Mouse (Mus musculus): ENCODE measurements around the gene Maml1. TPM values are rescaled to one million over a fixed set of nuclear protein-coding genes. Genes with fewer than 3 reads are reported as not detected.

The Maml1 gene
- total and polyA plus RNA-seq, 3 experiments, result 6.1 to 44.8 (median 17.8) TPM

DNA sequence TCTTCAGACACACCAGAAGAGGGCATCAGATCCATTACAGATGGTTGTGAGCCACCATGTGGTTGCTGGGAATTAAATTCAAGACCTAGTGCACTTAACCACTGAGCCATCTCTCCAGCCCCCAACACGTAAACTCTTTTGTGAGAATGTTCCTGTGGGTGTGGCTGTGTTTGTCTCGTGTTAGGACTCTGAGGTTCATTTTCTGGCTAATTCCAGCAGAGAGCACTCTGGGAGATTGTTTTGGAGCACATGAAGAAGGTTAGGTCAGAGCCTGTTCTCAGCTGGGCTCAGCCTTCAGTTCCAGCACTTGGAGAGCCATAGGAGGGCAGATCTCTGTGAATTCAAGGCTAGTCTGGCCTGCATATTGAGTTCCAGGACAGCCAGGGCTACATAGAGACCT lies 72.3 kb downstream of the Maml1 start:
- no peak for ATAC-seq (ENCODE audit: extremely low read depth, insufficient number of reproducible peaks, low FRiP score, poor library complexity, severe bottlenecking)
- H3K36me3 ChIP-seq (replicated peaks), result peaks cover 61% of the 10 kb centered on the region
- H3K9me3 ChIP-seq (replicated peaks), result no peaks in the 10 kb centered on the region
- TF ChIP-seq GATA2 (IDR thresholded peaks at IDR 0.05; ENCODE audit: borderline replicate concordance, low read depth, low read length), result no peak
- TF ChIP-seq CTCF (IDR thresholded peaks at IDR 0.05; ENCODE audit: low read depth, low read length), result no peak
- no peak for TF ChIP-seq POLR2AphosphoS5 (IDR thresholded peaks at IDR 0.05; ENCODE audit: insufficient replicate concordance, low read depth, low read length)
- no peak for TF ChIP-seq GATA1 (IDR thresholded peaks at IDR 0.05; ENCODE audit: borderline replicate concordance, low read length)
- TF ChIP-seq TAL1 (conservative IDR thresholded peaks at IDR 0.05; ENCODE audit: low read depth, low read length), result no peak
- H3K4me3 ChIP-seq (ENCODE audit: low read depth, low read length), result no peak overlapping the region; the same call in 1 of the 2 replicates
- no peak for DNase-seq (ENCODE audit: low spot score)
- H3K27me3 ChIP-seq (ENCODE audit: insufficient read depth, low read length), result no peaks in the 10 kb centered on the region
- peaks cover 76% of the 10 kb centered on the region for H3K4me1 ChIP-seq (ENCODE audit: insufficient read depth, low read depth, low read length)

DNA sequence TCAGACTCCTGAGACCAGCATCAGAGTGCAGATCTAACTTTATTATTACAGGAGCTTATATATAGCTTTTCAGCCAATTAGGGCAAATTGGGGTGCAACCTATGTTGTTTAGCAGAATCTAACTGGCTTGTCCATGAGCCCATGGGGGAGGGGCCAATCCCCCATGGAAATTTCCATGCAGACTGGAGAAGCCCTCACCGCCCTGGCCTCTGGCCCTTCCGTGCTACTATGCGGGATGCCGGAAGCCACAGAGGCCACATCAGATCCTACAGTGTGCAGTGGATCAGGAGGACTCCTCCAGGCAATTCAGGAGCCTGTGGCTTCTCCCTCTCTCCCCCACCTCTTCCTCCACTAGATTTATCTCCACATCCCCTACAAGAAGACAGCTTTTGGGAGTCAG lies 74.3 kb downstream of the Maml1 start:
- TF ChIP-seq CTCF (IDR thresholded peaks at IDR 0.05; ENCODE audit: low read depth, low read length) (no peak), POLR2AphosphoS5 (IDR thresholded peaks at IDR 0.05; ENCODE audit: insufficient replicate concordance, low read depth, low read length) (no peak), TAL1 (conservative IDR thresholded peaks at IDR 0.05; ENCODE audit: low read depth, low read length) (no peak), GATA1 (IDR thresholded peaks at IDR 0.05; ENCODE audit: borderline replicate concordance, low read length) (no peak)
- peaks cover 64% of the 10 kb centered on the region for H3K36me3 ChIP-seq (replicated peaks)
- ATAC-seq (ENCODE audit: extremely low read depth, insufficient number of reproducible peaks, low FRiP score, poor library complexity, severe bottlenecking), result no peak
- no peaks in the 10 kb centered on the region for H3K9me3 ChIP-seq (replicated peaks)
- peak overlapping the region; percentile 24; the same call in 1 of the 2 replicates for H3K4me3 ChIP-seq (ENCODE audit: low read depth, low read length)
- no peaks in the 10 kb centered on the region for H3K27me3 ChIP-seq (ENCODE audit: insufficient read depth, low read length)
- no peak for DNase-seq (ENCODE audit: low spot score)
- H3K4me1 ChIP-seq (ENCODE audit: insufficient read depth, low read depth, low read length), result peaks cover 71% of the 10 kb centered on the region

DNA sequence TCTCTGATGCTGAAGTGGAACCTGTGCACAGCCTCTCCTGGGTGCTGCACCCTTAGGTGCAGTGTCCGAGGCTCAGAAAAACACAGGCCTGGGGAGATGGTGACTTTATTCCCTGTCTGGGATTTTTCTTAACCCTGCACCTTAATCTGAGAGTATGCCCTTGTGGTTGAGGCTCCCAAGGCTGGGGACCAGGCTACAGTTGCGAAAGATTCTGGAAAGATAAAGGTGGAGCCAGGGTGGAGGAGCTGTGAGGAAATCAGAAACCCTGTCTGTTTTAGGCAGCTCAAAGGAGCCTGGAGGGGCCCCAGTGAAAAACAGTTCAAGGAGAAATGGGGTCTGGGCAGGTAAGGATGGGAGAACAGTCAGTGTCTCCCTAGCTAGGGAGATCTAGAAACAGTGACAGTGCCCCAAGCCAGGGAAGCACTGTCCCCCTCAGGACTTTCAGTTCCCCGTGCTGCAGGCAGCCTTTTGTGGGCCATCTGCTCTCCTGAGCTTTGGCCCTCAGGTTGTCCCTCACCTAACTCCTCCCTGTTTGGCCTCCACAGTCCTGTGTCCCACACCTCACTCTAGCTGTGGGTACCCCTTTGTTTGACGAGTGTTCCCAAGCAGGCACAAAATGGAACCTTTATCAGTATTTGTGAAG lies 75.3 kb downstream of the Maml1 start:
- peaks cover 61% of the 10 kb centered on the region for H3K36me3 ChIP-seq (replicated peaks)
- TF ChIP-seq POLR2AphosphoS5 (IDR thresholded peaks at IDR 0.05; ENCODE audit: insufficient replicate concordance, low read depth, low read length), result no peak
- TF ChIP-seq CTCF (IDR thresholded peaks at IDR 0.05; ENCODE audit: low read depth, low read length), result no peak
- TF ChIP-seq GATA1 (IDR thresholded peaks at IDR 0.05; ENCODE audit: borderline replicate concordance, low read length), result no peak
- TF ChIP-seq GATA2 (IDR thresholded peaks at IDR 0.05; ENCODE audit: borderline replicate concordance, low read depth, low read length), result no peak
- TF ChIP-seq TAL1 (conservative IDR thresholded peaks at IDR 0.05; ENCODE audit: low read depth, low read length), result no peak
- no peak for DNase-seq (ENCODE audit: low spot score)
- H3K9me3 ChIP-seq (replicated peaks), result no peaks in the 10 kb centered on the region
- no peaks in the 10 kb centered on the region for H3K27me3 ChIP-seq (ENCODE audit: insufficient read depth, low read length)
- no peak overlapping the region for H3K4me3 ChIP-seq (ENCODE audit: low read depth, low read length)
- H3K4me1 ChIP-seq (ENCODE audit: insufficient read depth, low read depth, low read length), result peaks cover 76% of the 10 kb centered on the region
- no peak for ATAC-seq (ENCODE audit: extremely low read depth, insufficient number of reproducible peaks, low FRiP score, poor library complexity, severe bottlenecking)

DNA sequence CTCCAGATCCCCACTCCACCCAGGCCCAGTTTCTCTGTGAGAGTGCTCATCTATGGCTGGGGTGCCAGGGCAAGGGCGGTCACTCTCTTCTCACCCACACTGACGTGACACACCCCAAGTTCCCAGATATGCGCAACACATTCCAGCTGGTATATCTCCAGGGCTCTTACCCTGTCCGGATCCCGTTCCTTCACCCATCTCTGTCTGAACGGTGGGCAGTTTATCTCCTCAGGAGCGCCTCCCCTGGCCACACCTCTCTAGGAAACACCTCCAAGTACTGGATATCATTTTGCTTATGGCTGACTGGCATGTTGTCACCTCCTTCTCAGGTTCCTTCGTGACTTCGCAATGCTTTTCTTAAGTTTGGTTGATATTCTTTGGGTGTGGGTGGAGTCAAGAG lies 76.5 kb downstream of the Maml1 start:
- H3K9me3 ChIP-seq (replicated peaks), result no peaks in the 10 kb centered on the region
- DNase-seq (ENCODE audit: low spot score) (no peak), ATAC-seq (ENCODE audit: extremely low read depth, insufficient number of reproducible peaks, low FRiP score, poor library complexity, severe bottlenecking) (no peak)
- TF ChIP-seq TAL1 (conservative IDR thresholded peaks at IDR 0.05; ENCODE audit: low read depth, low read length) (no peak), GATA2 (IDR thresholded peaks at IDR 0.05; ENCODE audit: borderline replicate concordance, low read depth, low read length) (no peak)
- H3K36me3 ChIP-seq (replicated peaks), result peaks cover 51% of the 10 kb centered on the region
- peaks cover 83% of the 10 kb centered on the region for H3K4me1 ChIP-seq (ENCODE audit: insufficient read depth, low read depth, low read length)
- no peak overlapping the region for H3K4me3 ChIP-seq (ENCODE audit: low read depth, low read length)
- no peaks in the 10 kb centered on the region for H3K27me3 ChIP-seq (ENCODE audit: insufficient read depth, low read length)

DNA sequence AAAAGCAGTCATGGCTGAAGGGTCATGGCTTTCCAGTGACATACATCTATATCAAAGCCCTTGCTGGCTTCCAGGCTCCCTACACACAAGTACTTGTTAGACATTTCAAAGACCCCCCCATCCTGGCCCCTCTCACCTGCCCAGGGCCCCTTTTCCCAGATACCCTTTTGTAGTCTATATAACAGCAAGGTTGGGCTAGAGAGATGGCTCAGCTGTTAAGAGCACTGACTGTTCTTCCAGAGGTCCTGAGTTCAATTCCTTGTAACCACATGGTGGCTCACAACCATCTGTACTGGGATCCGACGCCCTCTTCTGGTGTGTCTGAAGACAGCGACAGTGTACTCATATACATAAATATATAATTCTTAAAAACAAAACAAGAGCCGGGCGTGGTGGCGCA lies 77.5 kb downstream of the Maml1 start:
- no peak for TF ChIP-seq GATA1 (IDR thresholded peaks at IDR 0.05; ENCODE audit: borderline replicate concordance, low read length)
- no peak for TF ChIP-seq POLR2AphosphoS5 (IDR thresholded peaks at IDR 0.05; ENCODE audit: insufficient replicate concordance, low read depth, low read length)
- no peak for TF ChIP-seq GATA2 (IDR thresholded peaks at IDR 0.05; ENCODE audit: borderline replicate concordance, low read depth, low read length)
- no peak for TF ChIP-seq CTCF (IDR thresholded peaks at IDR 0.05; ENCODE audit: low read depth, low read length)
- TF ChIP-seq TAL1 (conservative IDR thresholded peaks at IDR 0.05; ENCODE audit: low read depth, low read length), result no peak
- no peaks in the 10 kb centered on the region for H3K27me3 ChIP-seq (ENCODE audit: insufficient read depth, low read length)
- peaks cover 78% of the 10 kb centered on the region for H3K4me1 ChIP-seq (ENCODE audit: insufficient read depth, low read depth, low read length)
- ATAC-seq (ENCODE audit: extremely low read depth, insufficient number of reproducible peaks, low FRiP score, poor library complexity, severe bottlenecking) (no peak), DNase-seq (ENCODE audit: low spot score) (no peak)
- H3K36me3 ChIP-seq (replicated peaks), result peaks cover 44% of the 10 kb centered on the region
- no peaks in the 10 kb centered on the region for H3K9me3 ChIP-seq (replicated peaks)
- H3K4me3 ChIP-seq (ENCODE audit: low read depth, low read length), result no peak overlapping the region

DNA sequence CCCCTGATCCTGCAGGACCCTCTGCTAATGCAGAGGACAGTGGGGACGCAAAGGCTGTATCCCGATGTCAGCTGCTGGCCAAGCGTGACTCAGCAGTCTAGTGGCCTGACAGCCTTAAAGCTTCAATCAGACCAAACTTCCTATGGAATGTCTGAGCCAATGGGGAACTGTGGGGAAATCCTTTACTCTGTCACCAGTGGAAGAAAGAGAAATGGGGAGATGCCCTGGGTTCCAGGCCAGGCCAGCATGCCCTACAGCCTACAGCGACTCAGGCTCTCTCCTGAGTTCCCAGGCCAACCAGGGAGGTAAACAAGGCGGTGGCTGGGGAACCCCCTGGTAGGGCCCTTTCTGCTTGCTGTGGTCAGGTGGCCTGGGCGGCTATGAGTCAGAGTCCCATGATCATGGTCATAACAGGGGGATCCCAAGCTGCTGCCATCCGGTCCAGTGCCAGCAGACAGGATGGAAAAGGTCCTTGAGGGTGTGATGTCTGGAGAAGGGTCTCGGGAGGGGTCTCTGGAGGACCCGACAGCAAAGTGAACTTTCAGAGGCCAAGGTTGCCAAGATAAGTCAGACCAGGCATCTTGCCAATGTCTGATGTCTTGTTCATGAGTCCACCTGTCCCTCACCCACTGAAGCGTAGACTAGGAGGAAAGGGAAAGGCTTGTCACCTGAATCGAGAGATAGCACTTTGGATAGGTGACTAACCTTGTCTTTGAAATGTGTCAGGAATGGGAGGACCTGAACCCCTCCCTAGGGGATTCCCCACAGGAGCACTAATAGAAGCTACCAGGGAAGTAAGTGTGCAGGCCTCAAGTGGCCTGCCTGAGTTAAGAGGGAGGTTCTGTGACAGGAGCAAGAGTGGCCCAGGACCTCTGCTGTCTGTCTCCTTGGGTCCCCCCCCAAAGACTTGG lies 79.0 kb downstream of the Maml1 start:
- H3K4me3 ChIP-seq (ENCODE audit: low read depth, low read length), result no peak overlapping the region; the same call in 1 of the 2 replicates
- no peaks in the 10 kb centered on the region for H3K9me3 ChIP-seq (replicated peaks)
- H3K4me1 ChIP-seq (ENCODE audit: insufficient read depth, low read depth, low read length), result peaks cover 74% of the 10 kb centered on the region
- TF ChIP-seq GATA1 (IDR thresholded peaks at IDR 0.05; ENCODE audit: borderline replicate concordance, low read length) (no peak), CTCF (IDR thresholded peaks at IDR 0.05; ENCODE audit: low read depth, low read length) (no peak), GATA2 (IDR thresholded peaks at IDR 0.05; ENCODE audit: borderline replicate concordance, low read depth, low read length) (no peak), POLR2AphosphoS5 (IDR thresholded peaks at IDR 0.05; ENCODE audit: insufficient replicate concordance, low read depth, low read length) (no peak), TAL1 (conservative IDR thresholded peaks at IDR 0.05; ENCODE audit: low read depth, low read length) (no peak)
- DNase-seq (ENCODE audit: low spot score) (no peak), ATAC-seq (ENCODE audit: extremely low read depth, insufficient number of reproducible peaks, low FRiP score, poor library complexity, severe bottlenecking) (peak; percentile 29)
- H3K36me3 ChIP-seq (replicated peaks), result peaks cover 48% of the 10 kb centered on the region
- no peaks in the 10 kb centered on the region for H3K27me3 ChIP-seq (ENCODE audit: insufficient read depth, low read length)
